Mouse (Mus musculus) cortical plate, adult 2 months (tissue): ENCODE results near the gene Mex3d.

Source experiments
- CTCF ChIP-seq: fragments of 200-500 bp; IDR thresholded peaks from 2 replicates; pipeline ENCODE4 v1.5.1; 2011; ENCODE audit warnings: mild to moderate bottlenecking, control low read depth, low read length; ENCODE audit not compliant: insufficient read depth; ENCODE audit errors: extremely low read depth
- POLR2A ChIP-seq: fragments of 200-500 bp; IDR thresholded peaks from 2 replicates; pipeline ENCODE4 v1.6.1; 2011; ENCODE audit warnings: mild to moderate bottlenecking, low read length, control low read depth; ENCODE audit not compliant: insufficient read depth; ENCODE audit errors: extremely low read depth

- TF ChIP-seq CTCF (no peak), POLR2A (no peak)
Observed at GRCm38 (mm10) chr10:80367954-80368353, 19.5 kb downstream of the Mex3d start.
